Mouse (Mus musculus): Measurements from ENCODE around the gene Rad51b. TPM values are rescaled to one million over a fixed set of nuclear protein-coding genes. Genes with fewer than 3 reads are reported as not detected.

Gene Rad51b
- total RNA-seq, 2 experiments from 2014 or later = 0.17 TPM; not detected in 1

DNA sequence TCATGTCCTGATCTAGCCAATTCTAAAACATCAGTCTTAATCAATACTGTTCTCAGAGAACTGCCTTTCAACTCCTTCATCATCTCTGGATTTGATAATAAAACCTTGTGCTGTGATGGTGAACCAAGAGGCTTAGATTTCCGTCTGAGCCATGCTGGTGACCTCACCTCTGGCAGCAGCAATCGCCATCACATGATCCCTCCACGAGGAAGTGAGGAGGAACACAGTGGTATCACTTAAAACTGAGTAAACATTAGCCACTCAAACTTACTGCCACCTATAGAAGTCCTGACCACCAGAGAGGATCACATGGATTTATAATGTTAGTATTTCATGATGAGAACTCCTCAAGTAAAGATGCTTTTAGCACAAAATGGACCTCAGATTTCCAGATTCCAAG, 248.0 kb downstream of the Rad51b start:
- DNase-seq (ENCODE audit: low spot score in 2 of 2) = no peak
- intact Hi-C loops (cut with DNase I) = no loop called here

DNA sequence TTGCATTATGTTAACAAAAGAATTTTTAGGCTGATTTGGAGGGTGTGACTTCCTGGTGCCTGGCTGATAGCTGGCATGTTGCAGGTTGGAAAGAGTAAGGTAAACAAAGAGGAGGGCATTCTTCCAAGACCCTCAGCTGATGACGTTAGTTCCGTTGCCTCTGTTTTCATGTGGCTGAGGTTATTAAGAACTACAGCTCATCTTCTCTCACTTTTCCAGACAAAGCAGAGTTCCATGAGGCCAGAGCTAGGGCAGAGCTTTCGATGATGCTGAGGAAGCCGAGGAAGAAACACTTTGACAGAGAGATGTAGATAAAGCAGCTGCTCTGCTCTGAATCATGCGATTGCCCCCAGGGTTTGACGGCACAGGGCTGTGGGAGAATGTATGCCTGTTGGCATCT, 250.5 kb downstream of the Rad51b start:
- intact Hi-C loops (cut with DNase I) = no loop called here
- no peak for DNase-seq (ENCODE audit: low spot score in 2 of 2)

DNA sequence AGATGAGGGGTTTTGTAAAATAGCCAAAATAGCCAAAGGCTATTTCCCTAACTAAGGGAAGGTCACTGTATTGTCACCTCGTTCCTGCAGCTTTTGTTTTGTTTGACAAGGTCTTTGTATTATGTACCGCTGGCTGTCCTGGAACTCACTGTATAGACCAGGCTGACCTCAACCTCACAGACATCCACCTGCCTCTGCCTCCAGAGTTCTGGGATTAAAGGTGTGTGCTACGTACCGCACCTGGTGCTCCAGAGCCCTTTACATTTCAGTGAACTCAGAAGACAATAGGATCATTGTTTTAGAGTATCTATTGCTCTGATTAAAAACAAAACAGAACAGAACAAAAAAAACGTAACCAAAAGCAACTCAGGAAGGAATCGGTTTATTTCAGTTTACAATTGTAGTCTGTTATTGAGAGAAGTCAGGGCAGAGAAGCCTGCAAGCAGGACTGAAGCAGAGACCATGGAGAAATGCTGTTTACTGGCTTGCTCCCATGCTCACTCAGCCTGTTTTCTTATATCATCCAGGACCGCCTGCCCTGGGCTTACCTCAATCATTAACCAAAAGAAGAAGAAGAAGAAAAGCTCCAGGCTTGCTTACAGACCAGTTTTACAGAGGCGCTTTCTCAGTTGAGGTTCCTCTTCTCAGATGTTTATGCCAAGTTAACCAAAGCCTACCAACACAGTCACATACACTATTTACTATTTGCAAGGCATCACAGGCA, 251.7 kb downstream of the Rad51b start:
- DNase-seq (ENCODE audit: low spot score in 2 of 2) = no peak
- intact Hi-C loops (cut with DNase I) = no loop called here

GRCm38 (mm10) chr12:79550049-79550682, 253.1 kb downstream of the Rad51b start:
- intact Hi-C loops (cut with DNase I) = no loop called here
- no peak for DNase-seq (ENCODE audit: low spot score in 2 of 2)

DNA sequence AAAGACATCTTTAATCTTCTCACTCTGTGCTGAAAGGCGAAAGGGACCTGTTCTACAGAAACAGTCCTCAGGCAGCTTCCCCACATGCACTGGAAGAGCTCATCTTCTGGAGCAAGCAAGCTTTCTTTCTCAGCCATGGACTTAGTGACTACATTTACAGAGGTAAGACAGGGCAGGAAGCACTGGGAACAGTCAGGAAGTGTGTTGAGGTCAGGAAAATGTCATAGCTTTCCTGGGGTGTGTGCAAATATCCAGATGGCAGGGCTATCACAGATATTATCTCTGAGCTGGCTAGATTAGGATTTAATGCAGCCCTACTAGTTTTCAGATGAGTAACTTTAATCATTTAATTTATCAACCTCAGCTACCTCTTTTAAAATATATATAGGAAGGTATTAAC, 254.2 kb downstream of the Rad51b start:
- no peak for DNase-seq (ENCODE audit: low spot score in 2 of 2)
- intact Hi-C loops (cut with DNase I) = no loop called here

- DNase-seq (ENCODE audit: low spot score in 2 of 2) = no peak
- intact Hi-C loops (cut with DNase I) = no loop called here
Observed at GRCm38 (mm10) chr12:79553056-79553455, 256.0 kb downstream of the Rad51b start.

DNA sequence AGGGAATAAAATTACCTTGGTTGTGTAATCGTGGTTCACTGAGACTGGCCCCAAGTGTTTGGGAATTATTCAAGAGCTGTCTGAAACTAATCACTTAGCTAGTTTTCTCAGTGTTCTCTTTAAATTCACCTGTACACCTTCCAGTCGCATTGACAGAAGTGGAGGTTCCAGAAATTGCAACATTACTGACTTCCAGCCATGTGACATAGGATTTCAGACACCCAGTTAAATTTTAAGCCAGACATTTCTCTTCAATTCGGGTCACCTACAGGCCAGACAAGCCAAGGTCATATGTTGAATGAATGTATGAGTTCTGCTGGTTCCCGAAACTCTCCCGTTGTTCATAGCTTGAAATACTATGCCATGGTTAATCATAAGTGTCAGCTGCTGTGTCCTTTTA, 260.8 kb downstream of the Rad51b start:
- intact Hi-C loops (cut with DNase I) = no loop called here
- DNase-seq (ENCODE audit: low spot score in 2 of 2) = no peak

GRCm38 (mm10) chr12:79558711-79559110, 261.6 kb downstream of the Rad51b start:
- intact Hi-C loops (cut with DNase I) = no loop called here
- no peak for DNase-seq (ENCODE audit: low spot score in 2 of 2)

DNA sequence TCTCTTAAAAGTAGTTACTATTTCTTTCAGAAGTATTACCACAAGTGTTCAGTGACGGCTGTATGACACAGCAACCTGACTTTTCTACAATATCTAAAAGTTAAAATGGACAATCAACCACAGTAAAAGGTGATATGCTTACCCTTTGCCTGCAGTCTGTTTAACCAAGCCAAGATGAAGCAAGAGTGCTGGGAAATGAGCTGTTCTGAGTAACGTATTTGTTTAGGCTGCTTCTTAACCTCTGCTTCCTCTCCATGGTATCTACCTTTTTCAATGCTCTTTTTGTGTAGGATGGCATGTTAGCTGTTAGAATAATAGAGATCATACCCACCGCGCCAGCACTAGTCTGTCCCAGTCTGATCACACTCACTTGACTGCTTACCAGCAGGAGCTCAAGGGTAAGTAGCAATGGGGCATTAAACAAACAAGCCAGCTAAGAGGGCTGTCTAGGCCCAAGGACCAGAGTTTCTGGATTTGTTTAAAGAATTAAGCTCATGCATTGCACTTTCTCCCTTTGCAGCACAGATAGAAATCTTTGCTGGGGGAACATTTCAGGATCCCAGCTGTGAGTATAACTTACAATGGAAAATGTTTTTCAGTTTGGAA, 262.4 kb downstream of the Rad51b start:
- intact Hi-C loops (cut with DNase I) = no loop called here
- no peak for DNase-seq (ENCODE audit: low spot score in 2 of 2)

GRCm38 (mm10) chr12:79560084-79560699, 263.1 kb downstream of the Rad51b start:
- intact Hi-C loops (cut with DNase I) = no loop called here

GRCm38 (mm10) chr12:79560893-79561292, 263.8 kb downstream of the Rad51b start:
- intact Hi-C loops (cut with DNase I) = no loop called here
- DNase-seq (ENCODE audit: low spot score in 2 of 2) = no peak

More at GRCm38 (mm10) chr12:79560084-79560699, 263.1 kb downstream of the Rad51b start:
- DNase-seq (ENCODE audit: low spot score in 2 of 2) = no peak

- intact Hi-C loops (cut with DNase I) = no loop called here
- no peak for DNase-seq (ENCODE audit: low spot score in 2 of 2)
Observed at GRCm38 (mm10) chr12:79574159-79575040, 277.3 kb downstream of the Rad51b start.

GRCm38 (mm10) chr12:79575041-79575541, 278.0 kb downstream of the Rad51b start:
- intact Hi-C loops (cut with DNase I) = no loop called here
- no peak for DNase-seq (ENCODE audit: low spot score in 2 of 2)

GRCm38 (mm10) chr12:79577525-79577924, 280.4 kb downstream of the Rad51b start:
- intact Hi-C loops (cut with DNase I) = no loop called here
- no peak for DNase-seq (ENCODE audit: low spot score in 2 of 2)

GRCm38 (mm10) chr12:79579018-79579585, 282.0 kb downstream of the Rad51b start:
- intact Hi-C loops (cut with DNase I) = no loop called here
- no peak for DNase-seq (ENCODE audit: low spot score in 2 of 2)

- intact Hi-C loops (cut with DNase I) = no loop called here
- no peak for DNase-seq (ENCODE audit: low spot score in 2 of 2)
Observed at GRCm38 (mm10) chr12:79579837-79580236, 282.8 kb downstream of the Rad51b start.

- intact Hi-C loops (cut with DNase I) = no loop called here
- no peak for DNase-seq (ENCODE audit: low spot score in 2 of 2)
Observed at GRCm38 (mm10) chr12:79584556-79585307, 287.6 kb downstream of the Rad51b start.

- intact Hi-C loops (cut with DNase I) = no loop called here
- no peak for DNase-seq (ENCODE audit: low spot score in 2 of 2)
Observed at GRCm38 (mm10) chr12:79585336-79585735, 288.3 kb downstream of the Rad51b start.
